ENCODE assay signal across 8 mouse cellular contexts in the genomic region with DNA sequence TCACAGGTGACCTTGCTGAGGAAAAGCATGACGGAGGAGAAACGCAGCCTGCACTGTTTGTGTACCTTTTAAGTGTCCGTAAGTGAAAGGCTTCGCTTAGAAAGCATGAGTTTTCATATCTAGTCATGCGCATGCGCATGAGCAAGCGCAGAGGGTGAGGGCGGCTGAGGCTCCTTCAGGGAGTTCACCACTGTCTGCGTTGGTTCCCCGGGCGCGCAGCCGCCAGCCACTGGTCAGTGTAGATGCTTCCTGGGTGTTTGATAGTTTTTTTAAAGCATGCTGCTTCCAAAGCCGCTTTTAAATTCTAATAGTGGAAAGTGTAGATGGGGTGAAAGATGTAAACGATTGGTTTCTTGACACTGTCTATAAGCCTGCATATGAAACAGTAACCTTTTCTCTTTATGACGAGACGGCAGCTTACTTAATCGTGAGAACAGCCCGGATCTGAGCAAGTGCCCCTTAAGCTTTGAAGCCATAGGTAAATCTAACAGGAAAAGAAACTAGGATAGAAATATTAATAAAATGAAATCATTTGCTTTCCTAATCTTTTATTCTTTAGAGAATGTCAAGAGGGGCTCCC. TPM values are rescaled to one million over a fixed set of nuclear protein-coding genes. Genes with fewer than 3 reads are reported as not detected.
DNase-seq lines count a peak whose midpoint lies in the region; ATAC-seq lines count a peak whose summit lies in the region.

No protein-coding gene starts in this region.

- no peaks in the 10 kb centered on the region for H3K9me3 ChIP-seq in embryonic facial prominence, embryonic 14.5 days (ENCODE audit: control insufficient read depth, low read length)
- no peaks in the 10 kb centered on the region for H3K9me3 ChIP-seq in midbrain, embryonic 10.5 days (replicated peaks)

- WGBS in embryonic facial prominence, embryonic 14.5 days, result 4% methylated on average over 19 of the region's 19 CpGs
- 11% methylated on average over 19 of the region's 19 CpGs for WGBS in midbrain, embryonic 10.5 days

- peak; percentile 82 for DNase-seq in adrenal gland, postnatal 25 days
- peak; percentile 93 for DNase-seq in embryonic facial prominence, embryonic 14.5 days (ENCODE audit: low spot score)
- DNase-seq in heart, adult 18-20 months, result peak; percentile 88
- peak; percentile 77 for DNase-seq in kidney, adult 11 months
- DNase-seq in left cerebral cortex, postnatal 4 days, result peak; percentile 69
- peak; percentile 82 for DNase-seq in midbrain, embryonic 10.5 days (ENCODE audit: low spot score)
- DNase-seq in right cerebral cortex, postnatal 25 days, result peak; percentile 82
- DNase-seq in urinary bladder, postnatal 36 days (ENCODE audit: low spot score in 2 of 2), result peak; percentile 63 to 78

- no peaks in the 10 kb centered on the region for H3K36me3 ChIP-seq in embryonic facial prominence, embryonic 14.5 days (ENCODE audit: control insufficient read depth, insufficient read depth, low read length)
- no peaks in the 10 kb centered on the region for H3K36me3 ChIP-seq in midbrain, embryonic 10.5 days

- H3K9ac ChIP-seq in embryonic facial prominence, embryonic 14.5 days (ENCODE audit: low read depth, low read length), result peak overlapping the region; percentile 61

- intact Hi-C loops in left cerebral cortex, postnatal 4 days (cut with DNase I), result loop anchor here (5.0 to 10.0 kb wide), 3 partner anchors 118 to 468 kb away; partner anchors contain the start of genes Ggct and Znrf2

- H3K4me1 ChIP-seq in embryonic facial prominence, embryonic 14.5 days (ENCODE audit: control insufficient read depth, insufficient read depth, low read length), result peaks cover 4% of the 10 kb centered on the region; the same call in 1 of the 2 replicates
- H3K4me1 ChIP-seq in midbrain, embryonic 10.5 days, result peaks cover 35% of the 10 kb centered on the region

- H3K27me3 ChIP-seq in embryonic facial prominence, embryonic 14.5 days (replicated peaks; ENCODE audit: control insufficient read depth, insufficient read depth, low read length), result peaks cover 10% of the 10 kb centered on the region
- peaks cover 43% of the 10 kb centered on the region for H3K27me3 ChIP-seq in midbrain, embryonic 10.5 days (ENCODE audit: low read depth, poor library complexity, severe bottlenecking)

- peak overlapping the region; percentile 49 for H3K4me3 ChIP-seq in embryonic facial prominence, embryonic 14.5 days (ENCODE audit: low read depth, low read length)
- H3K4me3 ChIP-seq in midbrain, embryonic 10.5 days, result peak overlapping the region; percentile 62

- no peak overlapping the region for H3K27ac ChIP-seq in embryonic facial prominence, embryonic 14.5 days (replicated peaks; ENCODE audit: low read depth, low read length)
- peak overlapping the region; percentile 56 for H3K27ac ChIP-seq in midbrain, embryonic 10.5 days (replicated peaks)

- H3K4me2 ChIP-seq in embryonic facial prominence, embryonic 14.5 days (ENCODE audit: low read depth, low read length), result peak overlapping the region; percentile 89

- peak; percentile 87 for ATAC-seq in embryonic facial prominence, embryonic 14.5 days (ENCODE audit: low read depth)

RNA-seq across cellular contexts. Expression of gene Mturn, which starts 18.1 kb away (rescaled TPM):
- total RNA-seq in adrenal gland, postnatal 25 days (2021), result 13.2 and 20.6 TPM in 2 replicates
- polyA plus RNA-seq in embryonic facial prominence, embryonic 14.5 days (2014; fragmentation: Nextera tagmentation; extraction: Ambion mirVana), result 17.9 and 18.0 TPM in 2 replicates
- total RNA-seq in heart, adult 18-20 months (2021), result 10 to 100 TPM; 17.0 to 18.4 TPM
- total RNA-seq in left cerebral cortex, postnatal 4 days (2021), result 100 to 1,000 TPM; 269 to 288 TPM
- 14.9 and 28.9 TPM in 2 replicates for polyA plus RNA-seq in midbrain, embryonic 10.5 days (2016; fragmentation: Nextera tagmentation; extraction: Ambion mirVana)

Comparison
In these comparisons a context has a peak if more than half of its experiments do, and no peak if none do; other contexts are left out.
1. RNA of gene Mturn, which starts 18.1 kb away (total RNA-seq): 269 to 288 TPM in left cerebral cortex, postnatal 4 days; 13.2 to 20.6 TPM in adrenal gland, postnatal 25 days and 17.0 to 18.4 TPM in heart, adult 18-20 months; every median in the first group is over 10 times any median in the second.
2. Peak in every context shown above with its lines, with median percentiles within 50 percentile points of each other: DNase-seq.